Mouse (Mus musculus) gastrocnemius, postnatal 10 days (tissue): ENCODE results near the gene Kif26a. TPM values are rescaled to one million over a fixed set of nuclear protein-coding genes. Genes with fewer than 3 reads are reported as not detected.

Experiments
- DNase-seq: peaks from one replicate; pipeline ENCODE4 v3.0.0; 2021; ENCODE audit warnings: mixed read lengths
- long read RNA-seq, 2 experiments: library from polyadenylated mRNA; stranded (forward); transcript quantifications; one replicate each; pipeline ENCODE4 v2.0.0; 2021
- total RNA-seq, 2 experiments: library from RNA; stranded (reverse); gene quantifications; 2 replicates each; pipeline ENCODE4 v1.2.3; 2021

The Kif26a gene
- 10 to 100 TPM; 10.3 to 12.4 TPM for total RNA-seq
- long read RNA-seq, experiment 1, partial matches to known transcripts: 1 of 1 reads
- long read RNA-seq, experiment 1, other reads (novel, unspliced or antisense): 0 of 1 reads
- long read RNA-seq, experiment 2, full-length matches to known transcripts: 2 of 3 reads
- long read RNA-seq, experiment 2, partial matches to known transcripts: 1 of 3 reads
- long read RNA-seq, experiment 2, other reads (novel, unspliced or antisense): 0 of 3 reads

DNA sequence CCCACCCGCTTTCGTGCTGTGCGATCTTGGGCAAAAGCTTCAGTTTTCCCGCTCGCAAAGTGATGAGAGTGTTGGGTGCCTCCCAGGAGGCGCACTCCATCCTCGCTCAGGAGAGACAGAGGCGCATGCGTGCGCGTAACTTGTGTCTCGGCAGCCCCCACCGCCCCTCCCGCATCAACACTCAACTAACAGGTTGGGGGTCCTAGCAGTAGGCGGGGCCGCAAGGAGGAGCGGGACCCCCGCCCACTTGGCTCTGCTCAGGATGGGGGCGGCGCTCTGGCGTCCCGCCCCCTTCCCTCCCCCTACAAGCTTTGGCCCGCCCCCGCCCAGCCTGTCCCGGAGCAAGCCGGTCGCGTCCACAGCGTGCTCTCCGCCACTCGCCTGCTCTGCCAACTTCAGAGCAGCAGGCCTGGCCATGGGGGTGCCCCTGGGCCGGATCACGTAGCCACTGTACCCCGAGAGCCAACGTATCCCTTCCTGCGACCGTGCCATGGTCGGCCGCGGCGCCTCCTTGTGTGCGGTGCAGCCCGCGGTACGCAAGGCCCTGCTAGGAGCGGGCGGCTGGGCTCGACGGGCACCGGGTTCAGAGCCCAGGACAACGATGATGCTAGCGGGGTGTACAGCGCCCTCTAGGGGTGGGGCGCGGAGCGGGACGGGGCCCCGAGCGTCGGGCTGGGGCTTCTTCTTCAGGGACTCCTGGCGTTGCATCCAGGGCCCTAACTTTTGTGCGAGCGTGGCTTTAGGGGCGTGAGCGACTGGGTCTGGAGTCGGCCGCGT lies at the start of gene Kif26a:
Gene Kif26a (plus strand): TSS at position 334 of the 777 bp plus-strand sequence.
- peak; percentile 59 for DNase-seq

DNA sequence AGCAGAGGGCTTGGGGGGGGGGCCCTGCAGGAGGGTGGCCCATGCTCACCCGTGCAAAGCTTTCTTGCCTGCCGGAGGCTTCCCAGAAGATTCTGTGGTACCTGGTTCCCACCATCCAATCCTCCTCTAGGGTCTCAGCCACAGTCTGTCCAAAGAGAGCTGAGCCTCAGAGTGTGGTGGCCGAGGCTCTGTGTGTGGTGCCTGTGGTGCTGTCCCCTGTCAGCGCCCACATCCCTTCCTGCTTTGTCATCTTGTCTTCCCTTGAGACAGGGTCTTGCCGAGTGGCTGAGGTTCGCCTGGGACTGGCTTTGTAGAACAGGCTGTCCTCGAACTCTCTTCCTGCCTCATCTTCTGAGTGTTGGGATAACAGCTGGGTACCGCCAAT lies 49.3 kb upstream of the Kif26a start:
- DNase-seq: no peak

DNA sequence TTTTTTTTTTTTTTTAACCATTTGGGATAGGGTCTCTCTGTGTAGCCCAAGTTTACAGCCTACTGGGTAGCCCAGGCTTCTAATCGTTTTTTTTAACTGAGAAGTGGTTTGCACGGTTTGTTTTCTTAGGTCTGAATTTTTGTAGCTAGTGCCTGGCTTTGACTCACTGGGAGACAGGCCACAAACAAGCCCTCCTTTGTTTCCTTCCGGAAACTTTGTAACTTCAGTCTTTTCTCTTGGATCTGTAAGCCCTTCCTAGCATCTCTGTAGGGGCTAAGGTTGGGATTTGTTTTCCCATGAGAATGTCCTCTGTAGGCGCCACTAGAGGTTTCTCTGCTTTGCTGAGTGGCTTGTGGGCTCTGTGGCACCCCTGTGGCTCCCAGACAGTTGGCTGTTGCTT lies 45.9 kb upstream of the Kif26a start:
- no peak for DNase-seq

DNA sequence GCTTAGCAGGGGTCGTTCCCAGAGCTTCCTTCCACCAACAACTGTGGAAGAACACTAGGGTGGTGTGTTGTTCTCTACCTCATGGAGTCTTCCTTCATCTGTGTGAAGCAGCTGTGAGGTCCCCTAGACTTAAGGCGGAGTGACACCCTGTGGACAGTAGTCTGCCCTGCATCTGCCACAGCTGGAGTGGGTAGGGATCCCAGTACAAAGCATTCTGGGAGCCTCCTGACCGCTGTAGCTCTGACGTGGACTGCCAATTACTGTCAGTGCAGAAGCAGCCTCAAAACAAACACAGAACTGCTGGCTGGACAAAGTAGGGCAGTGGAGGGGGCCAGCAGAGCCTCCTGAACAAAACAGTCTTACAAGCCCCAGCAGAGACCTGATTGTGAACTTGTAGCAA lies 45.0 kb upstream of the Kif26a start:
- DNase-seq: no peak

DNA sequence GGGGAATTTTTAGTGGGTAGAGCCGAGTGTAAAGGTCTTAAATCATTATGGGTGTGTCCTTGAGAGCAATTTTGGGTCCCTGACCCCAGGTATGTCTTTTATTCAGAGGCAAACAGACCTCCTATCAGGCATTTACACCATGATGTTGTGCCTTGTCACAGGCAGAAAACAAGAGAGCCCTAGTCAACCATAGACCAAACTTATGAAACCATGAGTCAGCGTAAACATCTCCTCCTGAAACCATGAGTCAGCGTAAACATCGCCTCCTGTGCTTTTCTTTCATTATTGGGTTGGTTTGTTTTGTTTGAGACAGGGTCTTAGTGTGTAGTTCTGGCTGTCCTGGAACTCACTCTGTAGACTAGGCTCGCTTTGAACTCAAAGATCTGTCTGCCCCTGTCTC lies 42.8 kb upstream of the Kif26a start:
- no peak for DNase-seq

DNA sequence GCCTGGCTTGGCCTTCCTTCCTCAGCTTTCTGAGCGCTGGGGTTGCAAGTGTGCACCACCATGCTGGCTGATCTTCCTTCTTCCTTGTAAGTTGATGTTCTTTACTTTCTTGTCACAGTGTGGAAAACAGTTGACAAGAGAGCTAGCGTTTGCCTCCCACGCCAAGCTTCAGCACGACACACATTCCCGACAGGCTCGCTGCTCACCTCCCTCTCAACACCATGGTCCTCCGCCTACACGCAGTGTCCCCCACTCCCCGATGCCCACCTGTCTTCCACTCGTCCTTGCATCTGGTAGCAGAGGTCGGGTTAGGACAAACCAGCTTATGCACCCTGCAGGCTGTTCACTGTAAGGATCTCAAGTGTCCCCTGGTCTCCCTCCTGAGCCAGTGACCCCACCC lies 41.1 kb upstream of the Kif26a start:
- DNase-seq: no peak

DNA sequence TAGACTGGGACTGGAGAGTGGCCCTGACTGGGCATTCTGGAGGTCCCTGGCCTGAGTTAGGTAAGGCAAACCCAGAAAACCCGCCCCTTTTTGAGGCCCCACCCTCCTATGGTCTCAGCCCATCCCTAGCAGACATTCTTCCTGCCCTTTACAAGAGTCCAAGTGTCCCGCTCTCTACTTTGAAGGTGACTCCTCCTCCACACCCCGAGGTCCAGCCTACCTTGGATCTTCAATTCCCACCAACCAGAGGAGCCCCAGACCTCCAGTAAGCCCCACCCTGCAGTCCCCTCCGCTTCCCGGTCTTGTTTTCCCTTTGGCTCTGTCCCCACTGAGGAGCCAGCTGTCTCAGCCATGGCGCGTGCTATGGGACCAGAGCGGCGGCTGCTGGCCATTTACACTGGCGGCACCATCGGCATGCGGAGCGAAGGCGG lies 39.5 kb upstream of the Kif26a start, which contains the start of gene Aspg:
Gene Aspg (plus strand): TSS at position 139 of the 431 bp plus-strand sequence.
- DNase-seq: no peak

DNA sequence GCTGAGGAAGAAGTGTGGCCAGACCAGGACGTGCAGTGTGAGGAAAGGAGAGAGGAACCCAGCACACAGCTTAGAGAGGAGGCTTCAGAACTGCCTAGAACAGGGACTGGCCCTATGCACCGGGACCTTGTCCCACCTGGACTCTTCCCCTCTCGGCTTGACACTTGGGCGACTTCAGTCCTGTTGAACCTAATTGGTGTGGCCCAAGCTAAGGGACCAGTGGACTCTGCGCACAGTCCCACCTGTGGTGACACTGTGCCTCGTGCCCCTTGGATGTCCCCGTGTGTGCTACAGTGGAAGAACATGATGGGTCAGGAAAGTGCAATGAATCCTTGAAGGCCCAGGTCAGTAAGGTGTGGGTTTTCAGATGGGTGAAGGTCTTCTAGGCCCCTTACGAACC lies 38.3 kb upstream of the Kif26a start:
- no peak for DNase-seq

DNA sequence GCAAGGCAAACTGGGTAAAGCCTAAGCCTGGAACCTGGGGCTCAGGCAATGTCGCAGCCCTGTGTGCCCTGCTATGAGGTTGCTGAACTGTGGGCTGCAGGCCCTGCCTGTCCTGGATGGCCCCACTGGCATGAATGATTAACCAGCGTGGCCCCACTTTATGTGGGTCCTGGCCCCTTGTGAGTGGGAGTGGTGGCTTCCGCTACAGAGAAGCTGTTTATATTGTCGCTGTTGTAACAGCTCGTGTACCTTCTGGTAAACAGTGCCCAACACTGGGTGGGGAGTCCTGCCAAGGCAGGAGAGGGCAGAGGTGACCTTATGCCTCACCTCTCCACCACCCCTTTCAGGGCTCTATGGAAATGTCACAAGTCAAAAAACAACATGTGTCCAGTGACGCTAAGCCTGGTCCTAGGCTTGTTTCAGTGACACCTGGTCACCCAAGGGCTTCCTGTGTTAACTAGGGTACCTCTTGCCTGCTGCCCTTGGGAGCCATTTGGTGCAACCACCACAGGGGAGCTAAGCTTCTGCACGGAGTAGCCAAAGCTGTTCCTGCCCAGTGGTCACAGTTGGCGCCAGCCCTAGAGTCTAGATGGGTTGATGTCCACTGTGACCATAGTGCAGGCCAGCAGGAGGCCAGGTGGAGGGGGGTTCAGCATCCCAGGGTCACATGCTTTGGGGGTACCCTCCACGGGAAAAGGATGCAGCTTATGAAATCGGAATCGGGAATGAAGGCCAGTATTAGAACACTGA lies 37.1 kb upstream of the Kif26a start:
- DNase-seq: no peak

DNA sequence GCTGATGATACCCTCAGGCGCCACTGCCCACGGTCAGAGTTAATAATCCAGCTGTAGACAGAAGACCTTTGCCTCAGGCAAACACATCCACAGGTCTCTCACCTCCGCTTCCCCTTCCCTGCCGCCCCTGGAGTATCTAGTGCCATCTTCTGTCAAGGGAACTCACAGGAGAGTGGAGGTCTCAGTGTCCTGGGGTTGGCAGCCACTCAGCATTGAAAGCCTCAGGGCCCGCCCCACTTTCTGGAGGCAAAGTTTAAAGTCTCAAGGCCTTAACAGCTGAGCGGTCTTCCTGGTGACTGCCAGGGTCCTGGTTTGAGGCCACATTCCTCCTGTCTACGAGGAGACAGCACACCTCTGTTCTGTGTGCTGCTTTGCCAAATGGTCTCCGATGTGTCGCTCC lies 36.3 kb upstream of the Kif26a start:
- DNase-seq: no peak

DNA sequence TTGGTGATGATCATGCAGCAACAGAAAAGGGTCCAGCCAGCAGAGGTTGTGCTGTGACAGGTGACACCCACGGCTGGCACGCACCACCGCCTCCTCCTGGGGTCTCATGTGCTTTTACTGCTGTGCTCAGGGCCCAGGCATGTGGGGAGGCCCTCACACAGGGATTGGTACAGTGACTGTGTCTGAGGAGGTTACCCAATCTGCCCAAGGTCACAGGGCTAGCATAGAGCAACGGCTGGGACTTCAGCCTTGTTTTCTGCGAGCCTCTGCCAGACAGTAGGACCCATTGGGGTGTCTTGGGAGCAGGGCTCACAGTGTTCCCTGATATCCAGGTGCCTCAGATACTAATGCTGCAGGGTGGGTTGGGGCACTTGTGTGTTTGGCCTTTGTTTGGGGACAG lies 34.7 kb upstream of the Kif26a start:
- no peak for DNase-seq

DNA sequence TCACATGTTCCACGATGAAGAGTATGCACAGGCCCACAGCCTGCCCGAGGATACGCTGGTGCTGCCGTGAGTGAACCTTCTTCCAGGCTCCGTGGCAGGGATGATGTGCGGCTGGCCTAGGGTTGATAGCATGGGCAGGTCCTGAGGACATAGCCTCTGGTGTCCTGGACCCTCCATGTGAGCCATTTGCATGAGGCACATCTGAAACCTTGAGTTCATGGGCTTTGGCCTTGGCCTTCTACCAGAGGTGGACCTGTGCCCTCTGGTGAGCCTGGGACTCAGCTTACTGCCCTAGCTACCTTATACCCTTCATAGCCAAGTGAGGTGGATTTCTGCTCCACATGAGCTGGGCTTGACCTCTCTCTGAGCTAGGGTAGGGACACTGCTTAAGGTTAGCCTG lies 33.8 kb upstream of the Kif26a start:
- no peak for DNase-seq

DNA sequence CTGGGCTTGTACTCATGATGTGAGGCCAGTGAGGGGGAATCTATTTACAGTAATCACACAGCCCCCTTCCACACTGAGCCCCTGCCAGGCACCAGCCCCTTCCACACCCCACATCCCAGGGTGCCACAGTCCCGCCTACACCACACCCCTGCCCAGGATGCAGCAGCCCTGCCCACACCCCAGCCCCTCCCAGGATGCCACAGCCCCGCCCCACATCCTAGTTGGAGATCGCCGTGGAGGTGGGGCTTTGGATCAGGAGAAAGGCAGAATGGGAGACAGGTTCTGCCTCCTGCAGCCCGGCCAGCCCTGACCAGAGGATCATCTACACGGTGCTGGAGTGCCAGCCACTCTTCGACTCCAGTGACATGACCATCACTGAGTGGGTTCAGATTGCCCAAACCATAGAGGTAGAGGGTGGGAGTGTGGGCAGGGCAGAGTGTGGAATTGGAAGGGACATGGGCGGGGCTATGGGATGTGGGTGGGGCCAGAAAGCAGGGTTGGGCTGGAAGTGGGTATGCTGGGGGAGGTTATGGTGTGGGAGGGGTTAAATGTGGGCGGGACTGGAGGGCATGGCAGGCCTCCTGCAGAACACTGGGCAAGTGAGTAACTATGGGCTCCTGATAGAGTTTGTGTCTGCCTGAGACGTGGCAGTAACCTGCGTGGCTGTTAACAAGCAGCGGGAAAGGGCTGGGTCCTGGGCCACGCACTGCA lies 33.2 kb upstream of the Kif26a start:
- no peak for DNase-seq

DNA sequence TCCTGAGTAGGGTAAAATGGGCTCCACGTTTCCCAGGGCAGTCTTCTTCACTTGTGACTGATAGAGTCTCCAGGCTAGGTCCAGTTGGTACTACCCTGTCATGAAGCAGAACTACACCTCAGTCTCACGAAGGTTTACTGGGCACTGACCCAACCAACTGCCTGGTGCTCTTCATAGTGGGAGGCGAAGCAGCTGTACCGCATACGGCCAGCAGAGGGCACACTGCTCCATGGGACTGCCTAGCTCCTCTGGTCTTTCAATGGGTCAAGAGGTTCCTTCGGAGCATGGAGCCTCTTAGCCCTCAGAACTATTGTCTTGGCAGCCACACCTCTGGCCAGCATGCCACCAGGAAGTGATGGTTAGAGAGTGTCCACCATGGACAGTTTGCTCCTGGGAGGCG lies 32.3 kb upstream of the Kif26a start:
- peak; percentile 90 for DNase-seq

DNA sequence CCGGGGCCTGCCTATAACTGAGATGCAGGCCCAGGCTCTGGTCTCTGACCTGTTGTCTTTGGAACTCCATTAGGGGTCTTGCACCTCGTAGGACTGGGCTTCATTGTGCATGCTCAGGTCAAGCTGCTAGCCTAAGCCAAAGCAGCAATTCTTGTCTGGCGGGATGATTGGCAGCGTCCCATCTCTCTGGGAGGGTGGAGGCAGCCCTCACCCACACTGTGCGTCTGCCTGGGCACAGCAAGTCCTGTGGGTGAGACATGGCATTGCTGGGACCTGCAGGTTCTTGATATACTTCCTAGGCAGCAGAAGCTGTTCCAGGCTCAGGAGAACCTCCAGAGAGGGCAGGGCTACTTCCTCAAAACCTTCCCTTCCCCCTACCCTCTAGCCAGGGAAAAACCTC lies 29.0 kb upstream of the Kif26a start:
- no peak for DNase-seq

DNA sequence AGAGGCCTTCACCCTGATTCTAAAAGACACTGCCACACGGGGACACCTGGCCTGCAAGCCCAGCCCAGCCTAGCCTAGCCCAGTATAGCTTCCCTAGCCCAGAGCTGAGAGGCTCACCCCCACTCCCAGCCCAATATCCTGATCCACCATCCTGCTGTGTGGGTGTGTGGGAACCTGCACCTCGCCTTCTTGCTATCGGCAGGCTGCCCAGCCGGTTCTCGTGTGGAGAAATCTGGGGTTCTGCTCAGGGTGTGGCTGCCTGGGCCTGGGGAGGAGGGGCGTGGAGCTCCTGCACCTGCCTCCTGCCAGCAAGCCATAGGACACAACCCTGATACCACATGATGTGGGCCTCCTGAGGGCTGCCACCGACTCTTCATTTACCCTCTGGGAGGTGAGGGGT lies 28.4 kb upstream of the Kif26a start:
- no peak for DNase-seq

DNA sequence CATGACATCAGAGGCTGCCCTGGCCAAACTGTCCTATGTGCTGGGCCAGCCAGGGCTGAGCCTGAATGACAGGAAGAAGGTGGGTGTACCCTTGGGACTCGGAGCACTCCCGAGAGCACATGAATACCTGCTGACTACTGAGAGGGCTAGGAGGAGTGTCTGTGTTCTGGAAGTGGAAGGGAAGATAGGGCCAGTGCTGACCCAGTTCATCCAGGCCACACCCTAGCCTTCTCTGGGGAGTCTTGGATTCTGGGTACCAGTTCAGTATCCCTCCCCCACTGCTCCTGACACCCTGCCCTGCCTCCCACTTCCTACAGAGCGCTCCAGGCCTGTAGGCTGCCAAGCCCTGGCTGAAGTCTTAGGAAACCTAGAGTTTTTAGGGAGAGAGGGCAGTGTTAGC lies 24.8 kb upstream of the Kif26a start:
- DNase-seq: no peak

DNA sequence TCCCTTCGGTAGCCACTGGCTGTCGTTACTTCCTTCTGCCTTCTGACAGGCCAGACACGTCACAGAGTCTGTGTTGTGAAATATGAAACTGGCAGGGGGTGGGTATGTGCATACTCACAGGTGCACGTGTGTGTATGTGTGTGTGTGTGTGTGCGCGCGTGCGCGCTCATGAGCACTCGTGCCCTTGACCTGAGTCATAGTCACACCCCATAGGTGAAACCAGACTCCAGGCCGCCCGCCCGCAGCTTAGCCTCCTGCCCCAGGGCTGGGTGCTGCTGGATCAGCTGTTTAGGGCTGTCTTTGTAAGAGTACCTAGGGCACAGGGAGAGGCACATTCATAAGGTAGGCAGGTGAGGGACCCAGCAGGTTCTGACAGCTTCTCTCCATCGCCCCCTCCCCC lies 20.1 kb upstream of the Kif26a start:
- no peak for DNase-seq

DNA sequence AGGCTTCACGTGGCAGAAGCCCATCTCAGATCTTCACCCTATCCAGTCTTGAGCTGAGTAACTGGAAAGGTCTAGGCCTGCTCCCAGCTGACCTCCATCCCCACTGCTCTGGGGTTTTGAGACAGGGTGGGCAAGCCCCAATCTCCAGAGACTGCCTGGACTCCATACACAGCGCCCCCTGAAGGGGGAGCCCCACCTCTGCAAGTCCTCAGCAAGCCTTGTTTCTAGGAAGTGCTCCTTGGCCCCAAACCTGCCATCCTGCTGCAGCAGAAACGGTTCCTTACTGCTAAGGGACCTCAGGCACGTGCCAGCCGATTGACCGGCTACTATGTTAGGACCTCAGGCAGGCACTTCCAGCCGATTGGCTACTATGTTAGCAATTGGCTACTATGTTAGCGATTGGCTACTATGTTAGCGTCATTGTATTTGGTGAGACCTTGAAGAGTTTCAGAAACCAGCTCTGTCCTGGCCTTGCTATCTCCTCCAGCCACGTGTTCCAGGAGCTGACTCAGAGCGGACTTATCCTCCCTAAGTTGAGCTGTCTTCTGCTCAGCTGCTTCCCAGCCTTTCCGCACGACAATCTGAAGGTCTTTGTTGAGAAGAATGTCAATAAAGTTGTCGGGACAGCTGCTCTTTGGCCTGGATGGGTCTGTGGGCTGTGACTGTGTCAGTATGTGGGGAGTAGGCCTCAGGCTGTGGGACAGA lies 18.9 kb upstream of the Kif26a start:
- no peak for DNase-seq

DNA sequence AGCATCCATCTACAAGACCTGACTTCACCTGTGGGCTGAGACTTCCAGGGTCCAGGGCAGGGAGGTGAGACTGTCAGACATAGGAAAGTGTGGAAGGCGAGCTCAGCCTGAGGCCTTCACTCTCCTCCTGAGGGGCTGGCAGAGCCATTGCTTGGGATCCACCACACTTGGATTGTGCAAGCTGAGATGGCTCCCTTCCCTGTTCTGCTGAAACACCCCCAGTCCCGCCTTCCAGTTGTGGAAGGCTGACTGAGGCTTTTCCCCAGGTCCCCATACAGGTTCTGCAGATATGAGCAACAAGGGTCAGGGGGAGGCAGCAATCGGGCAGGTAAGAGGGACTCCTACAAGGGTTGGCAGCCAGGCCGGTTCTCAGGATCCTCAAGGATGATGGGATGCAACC lies 17.5 kb upstream of the Kif26a start:
- DNase-seq: no peak

DNA sequence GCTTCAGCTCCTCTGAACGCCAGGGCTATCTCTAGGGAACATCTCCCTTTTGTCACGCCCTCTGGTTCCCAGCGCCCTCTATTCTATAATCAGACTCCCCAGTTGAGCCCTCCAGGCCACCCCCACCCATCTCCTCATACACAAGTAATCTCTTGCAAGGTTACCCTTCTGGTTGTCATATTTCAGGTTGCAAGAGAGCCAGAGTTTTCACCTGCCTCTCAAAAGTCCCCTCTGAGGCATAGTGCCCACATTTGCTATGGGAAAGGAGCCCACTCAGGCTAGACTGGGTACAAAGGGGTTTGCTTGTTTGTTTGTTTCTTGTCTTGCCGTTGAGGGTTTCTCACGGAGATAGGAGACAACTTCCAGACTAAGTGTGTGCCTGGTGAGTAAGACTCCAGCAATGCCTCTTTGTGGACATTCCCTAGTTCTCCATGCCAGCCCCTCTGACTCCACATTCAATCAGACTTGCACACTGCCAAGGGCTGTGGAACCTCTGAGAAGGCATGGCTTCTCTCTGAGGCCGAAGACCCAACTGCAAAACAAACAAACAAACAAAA lies 16.6 kb upstream of the Kif26a start:
- DNase-seq: no peak
